Mouse (Mus musculus) CH12.LX (cell line): ENCODE results near the gene Iqch.

ENCODE experiments used
- CTCF ChIP-seq, 2 experiments: IDR thresholded peaks in 1 of 2; conservative IDR thresholded peaks in 1 of 2; 2 replicates each; pipeline ENCODE4 v1.5.1; 2011 to 2012; ENCODE audit warnings: low read depth in 2 of 2, low read length in 2 of 2, improper control_type of control experiment in 1 of 2, inconsistent platforms in 1 of 2, mild to moderate bottlenecking in 1 of 2, moderate library complexity in 1 of 2
- E2F4 ChIP-seq: IDR thresholded peaks from 2 replicates; pipeline ENCODE4 v1.6.1; 2011; ENCODE audit warnings: low read depth, low read length, improper control_type of control experiment; ENCODE audit not compliant: insufficient replicate concordance
- EP300 ChIP-seq: IDR thresholded peaks from 2 replicates; pipeline ENCODE4 v1.6.1; 2011; ENCODE audit warnings: low read length, improper control_type of control experiment
- MAX ChIP-seq: IDR thresholded peaks from 2 replicates; pipeline ENCODE4 v1.6.1; 2011; ENCODE audit warnings: low read length, improper control_type of control experiment
- MEF2A ChIP-seq: IDR thresholded peaks from 2 replicates; pipeline ENCODE4 v1.6.1; 2014; ENCODE audit warnings: low read depth, mild to moderate bottlenecking, inconsistent platforms, low read length, improper control_type of control experiment, borderline replicate concordance
- POLR2A ChIP-seq: IDR thresholded peaks from 2 replicates; pipeline ENCODE4 v1.6.1; 2011; ENCODE audit warnings: low read depth, mild to moderate bottlenecking, improper control_type of control experiment, low read length
- TBP ChIP-seq: conservative IDR thresholded peaks from 2 replicates; pipeline ENCODE4 v1.6.1; 2011; ENCODE audit warnings: low read depth, low read length, improper control_type of control experiment
- TCF12 ChIP-seq: IDR thresholded peaks from 2 replicates; pipeline ENCODE4 v1.6.1; 2014; ENCODE audit warnings: low read depth, mild to moderate bottlenecking, inconsistent platforms, low read length, improper control_type of control experiment
- USF1 ChIP-seq: IDR thresholded peaks from 2 replicates; pipeline ENCODE4 v1.6.1; 2014; ENCODE audit warnings: low read depth, mild to moderate bottlenecking, inconsistent platforms, low read length, improper control_type of control experiment
- ZC3H11A ChIP-seq: IDR thresholded peaks from 2 replicates; pipeline ENCODE4 v1.6.1; 2012; ENCODE audit warnings: low read depth, mild to moderate bottlenecking, inconsistent platforms, low read length, improper control_type of control experiment
- ZKSCAN1 ChIP-seq: IDR thresholded peaks from 2 replicates; pipeline ENCODE4 v1.6.1; 2012; ENCODE audit warnings: low read depth, inconsistent platforms, low read length, improper control_type of control experiment, borderline replicate concordance

- TF ChIP-seq EP300: no peak
- TF ChIP-seq ZC3H11A: no peak
- peak in 1 of 2 experiments; percentile 7; a peak in 1 of 4 replicates for TF ChIP-seq CTCF (conservative IDR thresholded peaks at IDR 0.05 in 1 of 2, IDR thresholded peaks at IDR 0.05 in 1 of 2; ENCODE audit: low read depth in 2 of 2, low read length in 2 of 2)
- TF ChIP-seq POLR2A: no peak
- TF ChIP-seq MAX: no peak
- no peak for TF ChIP-seq TBP
- TF ChIP-seq E2F4: no peak
- no peak for TF ChIP-seq ZKSCAN1
- no peak for TF ChIP-seq MEF2A
- no peak for TF ChIP-seq TCF12
- no peak for TF ChIP-seq USF1
Measured at GRCm38 (mm10) chr9:63623895-63624569, 21.7 kb upstream of the Iqch start.
